Mouse (Mus musculus) stomach, postnatal 0 days (tissue): ENCODE results near the gene Clgn.

ENCODE experiments used
- CTCF ChIP-seq: IDR thresholded peaks from 2 replicates; pipeline ENCODE4 v1.5.1; 2016; ENCODE audit warnings: antibody characterized with exemption, low read depth, mild to moderate bottlenecking, moderate library complexity
- EP300 ChIP-seq: optimal IDR thresholded peaks from 2 replicates; pipeline ENCODE3; 2016; ENCODE audit warnings: antibody characterized with exemption

DNA sequence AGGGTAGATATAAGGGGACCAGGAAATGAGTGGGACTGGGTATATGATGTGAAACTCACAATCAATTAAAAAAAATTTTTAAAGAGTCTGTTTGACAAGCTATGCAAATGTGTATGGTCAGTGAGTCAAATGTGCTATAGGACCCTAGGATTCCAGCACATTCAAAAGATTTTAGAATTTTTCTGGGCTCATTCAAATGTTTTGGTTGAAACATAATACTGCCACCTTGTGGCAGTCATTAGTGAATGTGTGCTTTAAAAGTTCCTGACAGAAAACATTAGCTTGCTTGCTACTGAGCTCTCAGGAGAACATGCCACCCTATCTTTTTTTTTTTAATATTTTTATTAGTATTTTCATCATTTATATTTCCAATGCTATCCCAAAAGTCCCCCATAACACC lies 47.0 kb upstream of the Clgn start:
- TF ChIP-seq CTCF (peak; percentile 71), EP300 (no peak)
